Mouse (Mus musculus) spleen, adult 2 months (tissue): ENCODE measurements around the gene Polr2e.

Experiments
- CTCF ChIP-seq: fragments of 200-500 bp; IDR thresholded peaks from 2 replicates; pipeline ENCODE4 v1.5.1; 2011; ENCODE audit warnings: mild to moderate bottlenecking, inconsistent platforms; ENCODE audit not compliant: insufficient read depth, insufficient read length, insufficient replicate concordance; ENCODE audit errors: extremely low read depth
- POLR2A ChIP-seq: fragments of 200-500 bp; IDR thresholded peaks from 2 replicates; pipeline ENCODE4 v1.6.1; 2011; ENCODE audit warnings: low read depth, low read length, inconsistent platforms

DNA sequence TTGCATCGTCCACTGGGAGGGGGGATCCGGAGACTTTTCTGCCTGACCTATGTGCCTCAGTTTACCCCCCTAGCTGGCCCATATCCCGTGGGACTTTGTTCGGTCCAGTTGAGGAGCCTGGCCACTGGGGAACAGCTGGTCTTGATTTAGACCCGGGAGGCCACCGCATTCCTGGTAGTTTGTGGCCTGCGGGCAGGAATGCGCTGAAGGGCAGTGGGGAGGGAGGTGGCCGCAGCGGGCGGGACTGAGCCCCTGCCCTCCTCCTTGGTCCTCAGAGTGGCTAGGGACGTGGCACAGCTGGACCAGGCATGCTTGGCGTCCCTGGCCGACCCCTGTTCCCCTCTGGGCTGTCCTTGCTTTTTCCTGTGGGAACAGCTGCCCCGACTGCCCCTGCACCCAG is 49.7 kb downstream of the Polr2e start:
- TF ChIP-seq POLR2A (no peak), CTCF (no peak)
